Mouse (Mus musculus) hindbrain, embryonic 16.5 days (tissue): ENCODE results near the gene Scgb2b26. TPM values are rescaled to one million over a fixed set of nuclear protein-coding genes. Genes with fewer than 3 reads are reported as not detected.
"Not testable (repeated sequence)": the region's sequence is repeated elsewhere in the genome, so short reads cannot be mapped to it uniquely, and the experiment has no call there.

Source experiments
- ATAC-seq: fragments of 200-750 bp; cut with Nextera tagmentation; 2 replicates; pipeline ENCODE4 v1.8.0; 2017; ENCODE audit warnings: moderate TSS enrichment, moderate library complexity
- H3K27ac ChIP-seq: fragments of 300-500 bp; sonication (generic); 2 replicates; pipeline ENCODE4 v1.5.1; 2014; ENCODE audit warnings: low read depth, mild to moderate bottlenecking, control low read depth, low read length, moderate library complexity
- H3K27me3 ChIP-seq: fragments of 300-500 bp; sonication (generic); replicated peaks from 2 replicates; pipeline ENCODE4 v1.6.1; 2014; ENCODE audit warnings: low read length; ENCODE audit not compliant: control insufficient read depth, insufficient read depth
- H3K36me3 ChIP-seq: fragments of 300-500 bp; sonication (generic); 2 replicates; pipeline ENCODE4 v1.6.1; 2014; ENCODE audit warnings: mild to moderate bottlenecking, low read length, moderate library complexity, mixed read lengths; ENCODE audit not compliant: control insufficient read depth, insufficient read depth
- H3K4me1 ChIP-seq: fragments of 300-500 bp; sonication (generic); 2 replicates; pipeline ENCODE4 v1.6.1; 2014; ENCODE audit warnings: low read depth, low read length; ENCODE audit not compliant: control insufficient read depth, insufficient read depth
- H3K4me2 ChIP-seq: fragments of 300-500 bp; sonication (generic); 2 replicates; pipeline ENCODE4 v1.6.1; 2014; ENCODE audit warnings: mild to moderate bottlenecking, low read length, control low read depth, moderate library complexity
- H3K4me3 ChIP-seq: fragments of 300-500 bp; sonication (generic); 2 replicates; pipeline ENCODE4 v1.5.1; 2014; ENCODE audit warnings: mild to moderate bottlenecking, low read length, control low read depth, moderate library complexity
- H3K9ac ChIP-seq: fragments of 300-500 bp; sonication (generic); 2 replicates; pipeline ENCODE4 v1.6.1; 2014; ENCODE audit warnings: low read depth, mild to moderate bottlenecking, control low read depth, low read length, moderate library complexity
- H3K9me3 ChIP-seq: fragments of 300-500 bp; sonication (generic); 2 replicates; pipeline ENCODE4 v1.6.1; 2014; ENCODE audit warnings: mild to moderate bottlenecking, low read length, moderate library complexity; ENCODE audit not compliant: control insufficient read depth
- WGBS: fragments of 180-500 bp; shearing (Covaris S2); extraction: QIAGEN DNeasy Blood & Tissue Kit; methylation state at CpG from one replicate; pipeline ENCODE4 v1.1.7; 2014; 5-methylcytosine and 5-hydroxymethylcytosine counted together
- polyA plus RNA-seq: library from polyadenylated mRNA; unstranded; fragments of >200 nt; fragmentation: Nextera tagmentation; extraction: Ambion mirVana; gene quantifications from 2 replicates; pipeline ENCODE4 v1.2.1, GENCODE M21; 2015

Scgb2b26 gene
- polyA plus RNA-seq = not detected in 2 replicates

GRCm38 (mm10) chr7:33944940-33945339 lies at the start of gene Scgb2b26:
TSS of gene Scgb2b26 (minus strand) at chr7:33945040.
- Histone ChIP-seq H3K4me1 (no peaks in the 10 kb centered on the region), H3K27ac (no peak within 1 kb of the TSS), H3K4me3 (no peak within 1 kb of the TSS), H3K4me2 (no peak within 1 kb of the TSS), H3K9me3 (peaks cover 39% of the 10 kb centered on the region), H3K9ac (no peak within 1 kb of the TSS), H3K36me3 (no peaks in the 10 kb centered on the region), H3K27me3 (no peaks in the 10 kb centered on the region)
- WGBS = 94% methylated on average over 4 of the region's 4 CpGs
- no peak for ATAC-seq

GRCm38 (mm10) chr7:33982281-33982680 lies 37.4 kb upstream of the Scgb2b26 start:
- 33% methylated on average over 8 of the region's 9 CpGs for WGBS
- H3K27ac ChIP-seq, H3K27me3 ChIP-seq, H3K36me3 ChIP-seq, H3K4me1 ChIP-seq, H3K4me2 ChIP-seq, H3K9me3 ChIP-seq, ATAC-seq, H3K4me3 ChIP-seq, H3K9ac ChIP-seq: not testable (repeated sequence)

GRCm38 (mm10) chr7:33902982-33903381 lies 41.9 kb downstream of the Scgb2b26 start:
- ATAC-seq = no peak
- Histone ChIP-seq H3K27ac (no peak overlapping the region), H3K4me1 (no peaks in the 10 kb centered on the region), H3K27me3 (no peaks in the 10 kb centered on the region), H3K4me2 (no peak overlapping the region), H3K36me3 (no peaks in the 10 kb centered on the region), H3K9me3 (peaks cover 10% of the 10 kb centered on the region), H3K9ac (no peak overlapping the region), H3K4me3 (no peak overlapping the region)

GRCm38 (mm10) chr7:33900803-33901202 lies 44.0 kb downstream of the Scgb2b26 start:
- Histone ChIP-seq H3K27me3 (no peaks in the 10 kb centered on the region), H3K4me3 (no peak overlapping the region), H3K36me3 (no peaks in the 10 kb centered on the region), H3K9ac (no peak overlapping the region), H3K4me2 (no peak overlapping the region), H3K9me3 (peaks cover 26% of the 10 kb centered on the region), H3K27ac (no peak overlapping the region), H3K4me1 (no peaks in the 10 kb centered on the region)
- 89% methylated on average over 2 of the region's 2 CpGs for WGBS
- ATAC-seq = no peak

- Histone ChIP-seq H3K9me3 (peaks cover 33% of the 10 kb centered on the region), H3K27me3 (no peaks in the 10 kb centered on the region), H3K27ac (no peak overlapping the region), H3K36me3 (no peaks in the 10 kb centered on the region), H3K4me1 (no peaks in the 10 kb centered on the region), H3K9ac (no peak overlapping the region), H3K4me3 (no peak overlapping the region), H3K4me2 (no peak overlapping the region)
- ATAC-seq = no peak
- WGBS = 73% methylated on average over 2 of the region's 2 CpGs
Observed at GRCm38 (mm10) chr7:33900007-33900406, 44.8 kb downstream of the Scgb2b26 start.

Other genes with a start within 250 kb of the Scgb2b26 start
- gene Scgb2b24, start 205.7 kb downstream of the Scgb2b26 start, polyA plus RNA-seq = not detected in 2 replicates
- not detected in 2 replicates for gene Scgb1b24, start 201.2 kb downstream of the Scgb2b26 start, polyA plus RNA-seq
- not detected in 2 replicates for gene Scgb2b27, start 68.9 kb upstream of the Scgb2b26 start, polyA plus RNA-seq
- gene Scgb1b27, start 76.4 kb upstream of the Scgb2b26 start, polyA plus RNA-seq = not detected in 2 replicates
- gene Scgb1b30, start 150.4 kb upstream of the Scgb2b26 start, polyA plus RNA-seq = not detected in 2 replicates
- 3.8 and 4.1 TPM in 2 replicates for gene Wtip, start 188.2 kb upstream of the Scgb2b26 start, polyA plus RNA-seq
- 145 and 159 TPM in 2 replicates for gene Uba2, start 224.6 kb upstream of the Scgb2b26 start, polyA plus RNA-seq